Mouse (Mus musculus) C2C12 (cell line): ENCODE measurements at regions not wholly inside any gene's neighbourhood (a gene's known extent, or its start where the extent isn't known, plus 50 kb on each side); places are given as distances from the start of the nearest gene placed in this dataset.

Source experiments
- H3K27me3 ChIP-seq: one replicate; pipeline ENCODE4 v1.6.1; 2011; ENCODE audit not compliant: control insufficient read depth, insufficient read depth, insufficient read length
- H3K36me3 ChIP-seq: one replicate; pipeline ENCODE4 v1.6.1; 2011; ENCODE audit not compliant: control insufficient read depth, insufficient read depth
- H3K4me3 ChIP-seq: one replicate; pipeline ENCODE4 v1.5.1; 2011; ENCODE audit warnings: mild to moderate bottlenecking, control low read depth; ENCODE audit not compliant: poor library complexity, insufficient read depth, severe bottlenecking
- H3K79me2 ChIP-seq: one replicate; pipeline ENCODE4 v1.6.1; 2011; ENCODE audit not compliant: control insufficient read depth, insufficient read depth
- H3K79me3 ChIP-seq: one replicate; pipeline ENCODE4 v1.6.1; 2011; ENCODE audit warnings: low read depth, control low read depth
- H3ac ChIP-seq: one replicate; pipeline ENCODE3; 2011; ENCODE audit warnings: low read depth; ENCODE audit not compliant: control insufficient read depth, insufficient read length
- CEBPB ChIP-seq: IDR thresholded peaks from one replicate; pipeline ENCODE4 v1.6.1; 2011; ENCODE audit warnings: low read depth, mild to moderate bottlenecking, control low read depth, moderate library complexity
- CTCF ChIP-seq: IDR thresholded peaks from one replicate; pipeline ENCODE4 v1.5.1; 2011; ENCODE audit not compliant: control insufficient read depth, insufficient read depth, insufficient read length
- FOSL1 ChIP-seq: IDR thresholded peaks from one replicate; pipeline ENCODE4 v1.8.0; 2011; ENCODE audit warnings: mild to moderate bottlenecking, low read length; ENCODE audit not compliant: poor library complexity, insufficient read depth, severe bottlenecking
- MAX ChIP-seq: IDR thresholded peaks from one replicate; pipeline ENCODE4 v1.6.1; 2011; ENCODE audit warnings: mild to moderate bottlenecking, control low read depth
- MYOD1 ChIP-seq: IDR thresholded peaks from one replicate; pipeline ENCODE4 v1.6.1; 2011; ENCODE audit warnings: low read depth; ENCODE audit not compliant: control insufficient read depth, insufficient read length
- MYOG ChIP-seq: IDR thresholded peaks from one replicate; pipeline ENCODE4 v1.6.1; 2011; ENCODE audit not compliant: control insufficient read depth, insufficient read length; ENCODE audit errors: extremely low read depth
- USF1 ChIP-seq: IDR thresholded peaks from one replicate; pipeline ENCODE4 v1.6.1; 2011; ENCODE audit warnings: low read depth, mild to moderate bottlenecking, control low read depth, moderate library complexity

DNA sequence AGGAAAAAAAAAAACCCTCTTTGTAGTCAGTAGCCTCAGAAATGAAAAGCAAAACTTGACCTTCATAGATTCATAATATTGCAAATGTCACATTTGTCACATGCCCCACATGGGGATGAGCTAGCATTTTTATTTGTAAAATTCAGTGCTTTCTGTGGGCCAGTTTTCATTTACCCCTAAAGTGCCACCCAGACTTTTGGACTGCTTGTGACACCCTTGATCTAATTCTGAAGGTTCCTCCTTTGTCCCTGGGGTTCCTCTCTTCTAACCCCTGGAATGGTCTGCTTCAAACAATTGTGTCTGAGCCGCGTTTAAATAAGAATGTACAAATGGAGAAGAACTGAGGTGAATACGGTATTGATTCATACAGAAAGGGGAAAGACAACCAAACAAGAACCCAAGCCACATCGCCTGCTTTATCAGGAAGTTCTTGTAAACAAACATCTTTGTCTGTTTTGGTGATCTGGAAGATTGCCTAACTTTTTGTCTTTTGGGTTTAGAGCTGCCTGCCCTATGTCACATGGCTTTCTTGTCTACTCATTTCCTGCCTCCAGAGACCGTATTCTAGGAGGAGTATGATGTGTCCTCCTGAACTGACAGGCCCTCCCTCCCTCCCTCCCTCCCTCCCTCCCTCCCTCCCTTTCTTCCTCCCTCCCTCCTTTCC lies 203.1 kb upstream of the Gm9833 start:
- Histone ChIP-seq H3K79me2 (no peaks in the 10 kb centered on the region), H3K36me3 (no peaks in the 10 kb centered on the region), H3K79me3 (no peaks in the 10 kb centered on the region), H3K27me3 (no peaks in the 10 kb centered on the region), H3ac (no peak overlapping the region), H3K4me3 (no peak overlapping the region)
- TF ChIP-seq MYOG = no peak
- TF ChIP-seq FOSL1 = no peak
- no peak for TF ChIP-seq CEBPB

DNA sequence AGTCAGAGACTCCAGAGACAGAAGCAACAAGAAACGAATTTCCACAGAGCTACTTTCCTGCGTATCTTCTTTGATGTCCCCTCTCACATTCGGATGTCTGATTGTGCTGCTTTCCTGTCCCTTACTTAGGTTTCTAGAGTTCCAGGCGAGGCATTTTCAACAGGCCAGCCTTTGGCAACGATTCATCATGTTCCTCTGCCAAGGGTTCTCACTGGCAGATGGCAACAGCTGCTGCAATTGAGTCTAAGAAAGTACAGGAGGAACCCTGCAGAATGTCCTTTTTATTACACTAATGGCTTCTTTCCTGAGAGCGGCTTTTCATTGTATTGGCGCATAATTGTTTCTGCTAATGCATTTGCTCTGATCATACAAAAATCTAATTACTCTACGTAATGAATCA lies 202.3 kb upstream of the Gm9833 start:
- TF ChIP-seq USF1 = no peak
- TF ChIP-seq MYOD1 = peak; percentile 32
- no peaks in the 10 kb centered on the region for H3K36me3 ChIP-seq
- no peaks in the 10 kb centered on the region for H3K79me3 ChIP-seq
- no peak overlapping the region for H3K4me3 ChIP-seq
- H3ac ChIP-seq = no peak overlapping the region
- no peaks in the 10 kb centered on the region for H3K79me2 ChIP-seq
- no peaks in the 10 kb centered on the region for H3K27me3 ChIP-seq

DNA sequence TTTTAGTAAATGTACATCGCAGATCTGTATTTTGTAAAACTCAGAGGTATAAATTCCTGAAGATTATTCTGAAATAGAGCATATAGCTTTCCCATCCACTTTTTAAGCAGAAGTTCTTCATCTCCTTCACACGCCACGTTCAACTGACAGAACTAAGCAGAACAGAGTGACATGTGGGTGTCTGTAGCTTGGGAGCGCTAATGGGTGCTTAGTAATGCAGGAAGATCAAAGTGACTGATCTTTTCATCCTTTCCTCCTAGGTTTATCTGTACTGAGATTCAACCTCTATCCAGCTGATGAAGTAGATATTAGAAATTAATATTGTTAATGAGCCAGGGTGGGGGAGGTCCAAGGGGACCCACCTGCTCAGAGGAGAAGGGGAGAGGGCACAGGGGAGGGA lies 201.8 kb upstream of the Gm9833 start:
- TF ChIP-seq FOSL1 = no peak
- no peak for TF ChIP-seq CTCF
- TF ChIP-seq USF1 = no peak
- TF ChIP-seq MYOD1 = no peak
- TF ChIP-seq MAX = no peak
- TF ChIP-seq MYOG = no peak
- TF ChIP-seq CEBPB = no peak
- no peaks in the 10 kb centered on the region for H3K79me3 ChIP-seq

DNA sequence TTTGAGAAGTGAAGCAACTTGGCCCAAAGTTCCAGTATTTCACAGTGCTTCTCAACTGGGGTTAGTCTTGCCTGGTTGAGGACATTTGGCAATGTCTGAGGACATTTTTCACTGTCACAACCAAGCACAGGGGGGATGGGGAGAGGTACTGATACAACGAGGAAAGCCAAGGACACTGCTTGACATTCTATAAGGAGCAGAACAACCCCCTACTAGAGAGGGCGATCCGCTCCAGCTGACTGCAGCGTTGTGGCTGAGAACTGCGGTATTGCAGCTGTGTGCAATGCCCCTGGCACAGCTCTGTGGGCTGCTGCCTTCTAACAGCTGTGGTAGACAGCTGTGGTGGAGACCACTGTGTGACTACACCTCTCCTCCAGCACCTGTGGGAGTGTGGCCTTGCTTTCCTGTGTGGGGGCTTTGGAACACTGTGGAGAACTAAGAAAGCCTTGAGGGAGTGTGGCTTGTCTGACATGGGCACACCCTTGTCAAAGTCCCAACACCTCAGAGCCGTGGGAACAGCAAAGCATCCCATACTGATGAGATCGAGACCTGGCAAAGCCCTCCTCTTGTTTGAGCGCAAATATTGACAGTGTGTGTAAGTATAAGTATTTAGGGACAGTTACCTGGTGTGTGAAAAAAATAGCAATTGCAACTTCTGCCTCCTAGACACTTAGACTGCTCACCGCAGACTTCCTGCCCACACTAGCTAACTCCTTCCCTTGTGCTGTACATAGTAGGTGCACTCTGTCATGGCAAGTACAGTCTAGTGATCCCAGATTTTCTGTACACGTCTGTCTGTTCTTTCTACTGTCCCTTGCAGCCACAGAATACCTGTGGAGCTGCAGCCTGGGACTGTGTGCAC lies 200.9 kb upstream of the Gm9833 start:
- TF ChIP-seq CEBPB (no peak), MYOD1 (peak; percentile 96), MYOG (no peak), USF1 (no peak), MAX (no peak), FOSL1 (no peak), CTCF (no peak)
- Histone ChIP-seq H3K4me3 (no peak overlapping the region), H3K79me2 (no peaks in the 10 kb centered on the region), H3K36me3 (no peaks in the 10 kb centered on the region), H3K27me3 (no peaks in the 10 kb centered on the region), H3ac (no peak overlapping the region), H3K79me3 (no peaks in the 10 kb centered on the region)

More for the DNA sequence above, 201.8 kb upstream of the Gm9833 start:
- Histone ChIP-seq H3K27me3 (no peaks in the 10 kb centered on the region), H3ac (no peak overlapping the region), H3K36me3 (no peaks in the 10 kb centered on the region), H3K79me2 (no peaks in the 10 kb centered on the region), H3K4me3 (no peak overlapping the region)

DNA sequence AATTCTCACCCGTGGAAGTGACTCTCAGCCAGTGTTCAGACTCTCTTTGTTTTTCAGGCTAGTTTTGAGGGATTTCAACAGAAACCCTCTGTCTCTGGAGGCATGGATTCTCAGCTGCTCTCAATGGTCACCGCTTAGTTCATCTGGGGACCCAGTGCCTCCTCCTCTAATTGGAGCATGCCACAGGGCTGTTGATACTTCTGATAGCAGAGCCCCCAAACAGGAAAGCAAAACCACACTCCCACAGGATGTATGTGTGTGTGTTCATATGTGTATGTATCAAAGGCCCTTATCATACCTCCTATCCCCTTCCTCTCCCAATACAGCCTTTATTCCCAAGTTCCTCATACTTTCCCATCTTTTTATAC lies 200.3 kb upstream of the Gm9833 start:
- Histone ChIP-seq H3K27me3 (no peaks in the 10 kb centered on the region), H3ac (no peak overlapping the region), H3K36me3 (no peaks in the 10 kb centered on the region), H3K4me3 (no peak overlapping the region), H3K79me3 (no peaks in the 10 kb centered on the region), H3K79me2 (no peaks in the 10 kb centered on the region)
- TF ChIP-seq CTCF (no peak), MYOG (no peak), MAX (no peak), CEBPB (no peak), FOSL1 (no peak), USF1 (no peak), MYOD1 (no peak)

DNA sequence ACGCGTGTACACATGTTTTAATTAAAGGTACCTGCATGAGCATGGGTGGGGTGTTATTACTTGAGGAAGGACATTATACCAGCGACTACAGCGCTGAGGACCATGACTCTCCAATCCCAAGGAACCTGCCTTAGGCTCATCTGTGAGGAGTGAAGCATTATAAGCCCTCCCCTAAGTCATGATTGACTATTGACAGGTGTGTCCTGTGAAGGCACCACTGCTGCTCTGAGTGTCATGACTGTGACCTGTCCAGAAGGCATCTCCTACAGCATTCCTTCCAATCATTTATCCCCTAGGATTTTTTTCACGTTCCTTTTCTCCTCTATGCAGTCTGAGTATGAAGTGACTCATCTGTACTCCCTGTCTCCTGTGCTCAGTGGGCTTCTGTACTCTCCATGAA lies 199.9 kb upstream of the Gm9833 start:
- no peak overlapping the region for H3K4me3 ChIP-seq
- no peaks in the 10 kb centered on the region for H3K79me3 ChIP-seq
- peak; percentile 96 for TF ChIP-seq MYOD1
- TF ChIP-seq CTCF = no peak
- no peak for TF ChIP-seq MYOG
- TF ChIP-seq CEBPB = no peak
- TF ChIP-seq MAX = no peak
- no peak for TF ChIP-seq USF1
- no peak for TF ChIP-seq FOSL1
- H3ac ChIP-seq = no peak overlapping the region
- H3K79me2 ChIP-seq = no peaks in the 10 kb centered on the region
- no peaks in the 10 kb centered on the region for H3K27me3 ChIP-seq
- no peaks in the 10 kb centered on the region for H3K36me3 ChIP-seq
